Mouse (Mus musculus) A20 (cell line): ENCODE measurements around the gene Pls1.

Experiments
- DNase-seq: peaks from one replicate; pipeline ENCODE4 v3.0.0-alpha.2; 2011; ENCODE audit warnings: low read depth, low spot score

The Pls1 gene

GRCm38 (mm10) chr9:95705371-95705770 is 139.7 kb downstream of the Pls1 start:
- no peak for DNase-seq

GRCm38 (mm10) chr9:95704078-95704477 is 141.0 kb downstream of the Pls1 start:
- DNase-seq = no peak
